Mouse (Mus musculus): ENCODE results near the gene Tmem95. TPM values are rescaled to one million over a fixed set of nuclear protein-coding genes. Genes with fewer than 3 reads are reported as not detected.
A peak's percentile ranks its signal among the peaks of the same experiment; 100 is the strongest.

Gene Tmem95
- polyA plus RNA-seq, 1 experiment = not detected

- TF ChIP-seq CTCF (IDR thresholded peaks at IDR 0.05; ENCODE audit: insufficient read depth, low read length) (no peak), POLR2A (IDR thresholded peaks at IDR 0.05; ENCODE audit: borderline replicate concordance, extremely low read depth, low read depth, low read length) (no peak)
- Histone ChIP-seq H3K4me1 (ENCODE audit: control insufficient read depth, insufficient read depth, low read length) (peaks cover 10% of the 10 kb centered on the region), H3K4me3 (replicated peaks; ENCODE audit: extremely low read depth, low read depth, low read length) (no peak overlapping the region)
- 90% methylated on average over 8 of the region's 8 CpGs for WGBS
- DNase-seq = no peak
Measured at GRCm38 (mm10) chr11:69883527-69884151, 5.8 kb upstream of the Tmem95 start.

- peak; percentile 49 for TF ChIP-seq CTCF (IDR thresholded peaks at IDR 0.05; ENCODE audit: insufficient read depth, low read length)
- no peak for TF ChIP-seq POLR2A (IDR thresholded peaks at IDR 0.05; ENCODE audit: borderline replicate concordance, extremely low read depth, low read depth, low read length)
- peaks cover 13% of the 10 kb centered on the region for H3K4me1 ChIP-seq (ENCODE audit: control insufficient read depth, insufficient read depth, low read length)
- no peak overlapping the region for H3K4me3 ChIP-seq (replicated peaks; ENCODE audit: extremely low read depth, low read depth, low read length)
- 72% methylated on average over 4 of the region's 4 CpGs for whole genome bisulfite sequencing
- no peak for DNase-seq
Measured at GRCm38 (mm10) chr11:69883066-69883465, 5.2 kb upstream of the Tmem95 start.

- 59% methylated on average over 21 of the region's 21 CpGs for WGBS
- TF ChIP-seq CTCF (IDR thresholded peaks at IDR 0.05; ENCODE audit: insufficient read depth, low read length) (no peak), POLR2A (IDR thresholded peaks at IDR 0.05; ENCODE audit: borderline replicate concordance, extremely low read depth, low read depth, low read length) (no peak)
Measured at GRCm38 (mm10) chr11:69881787-69882670, 4.2 kb upstream of the Tmem95 start.

GRCm38 (mm10) chr11:69880853-69881603 lies 3.2 kb upstream of the Tmem95 start, which contains the start of gene Kctd11:
Gene Kctd11 (minus strand): TSS chr11:69881406.
- H3K4me1 ChIP-seq (ENCODE audit: control insufficient read depth, insufficient read depth, low read length) = peaks cover 17% of the 10 kb centered on the region
- WGBS = under 1% methylated on average over 46 of the region's 46 CpGs
- peak; percentile 95 for DNase-seq
- TF ChIP-seq CTCF (IDR thresholded peaks at IDR 0.05; ENCODE audit: insufficient read depth, low read length) = peak; percentile 16; the same call in 1 of the 2 replicates
- TF ChIP-seq POLR2A (IDR thresholded peaks at IDR 0.05; ENCODE audit: borderline replicate concordance, extremely low read depth, low read depth, low read length) = peak; percentile 94
- H3K4me3 ChIP-seq (replicated peaks; ENCODE audit: extremely low read depth, low read depth, low read length) = peak within 1 kb of the TSS; percentile 97

More at GRCm38 (mm10) chr11:69881787-69882670, 4.2 kb upstream of the Tmem95 start:
- H3K4me1 ChIP-seq (ENCODE audit: control insufficient read depth, insufficient read depth, low read length) = peaks cover 13% of the 10 kb centered on the region
- H3K4me3 ChIP-seq (replicated peaks; ENCODE audit: extremely low read depth, low read depth, low read length) = peak overlapping the region; percentile 97
- DNase-seq = no peak

GRCm38 (mm10) chr11:69880506-69880852 lies 2.7 kb upstream of the Tmem95 start:
- Histone ChIP-seq H3K4me1 (ENCODE audit: control insufficient read depth, insufficient read depth, low read length) (peaks cover 17% of the 10 kb centered on the region), H3K4me3 (replicated peaks; ENCODE audit: extremely low read depth, low read depth, low read length) (peak overlapping the region; percentile 97)
- TF ChIP-seq CTCF (IDR thresholded peaks at IDR 0.05; ENCODE audit: insufficient read depth, low read length) (peak; percentile 86), POLR2A (IDR thresholded peaks at IDR 0.05; ENCODE audit: borderline replicate concordance, extremely low read depth, low read depth, low read length) (no peak)
- DNase-seq = no peak
- WGBS = under 1% methylated on average over 18 of the region's 18 CpGs

- DNase-seq = peak; percentile 45
- H3K4me1 ChIP-seq (ENCODE audit: control insufficient read depth, insufficient read depth, low read length) = peaks cover 17% of the 10 kb centered on the region
- H3K4me3 ChIP-seq (replicated peaks; ENCODE audit: extremely low read depth, low read depth, low read length) = peak overlapping the region; percentile 97
- no peak for TF ChIP-seq POLR2A (IDR thresholded peaks at IDR 0.05; ENCODE audit: borderline replicate concordance, extremely low read depth, low read depth, low read length)
- 47% methylated on average over 15 of the region's 15 CpGs for WGBS
Measured at GRCm38 (mm10) chr11:69879711-69880110, 1.9 kb upstream of the Tmem95 start.

GRCm38 (mm10) chr11:69878952-69879351 lies 1.1 kb upstream of the Tmem95 start:
- Histone ChIP-seq H3K4me1 (ENCODE audit: control insufficient read depth, insufficient read depth, low read length) (peaks cover 14% of the 10 kb centered on the region), H3K4me3 (replicated peaks; ENCODE audit: extremely low read depth, low read depth, low read length) (peak overlapping the region; percentile 25)
- no peak for DNase-seq
- 79% methylated on average over 6 of the region's 6 CpGs for WGBS
- TF ChIP-seq CTCF (IDR thresholded peaks at IDR 0.05; ENCODE audit: insufficient read depth, low read length) (no peak), POLR2A (IDR thresholded peaks at IDR 0.05; ENCODE audit: borderline replicate concordance, extremely low read depth, low read depth, low read length) (no peak)

GRCm38 (mm10) chr11:69878399-69878798 lies 581 bp upstream of the Tmem95 start:
- H3K4me3 ChIP-seq (replicated peaks; ENCODE audit: extremely low read depth, low read depth, low read length) = no peak overlapping the region
- peaks cover 14% of the 10 kb centered on the region for H3K4me1 ChIP-seq (ENCODE audit: control insufficient read depth, insufficient read depth, low read length)
- no peak for DNase-seq
- 53% methylated on average over 3 of the region's 3 CpGs for WGBS
- TF ChIP-seq CTCF (IDR thresholded peaks at IDR 0.05; ENCODE audit: insufficient read depth, low read length) (no peak), POLR2A (IDR thresholded peaks at IDR 0.05; ENCODE audit: borderline replicate concordance, extremely low read depth, low read depth, low read length) (no peak)

GRCm38 (mm10) chr11:69876867-69877266 lies 951 bp downstream of the Tmem95 start:
- peak overlapping the region; percentile 11 for H3K4me3 ChIP-seq (replicated peaks; ENCODE audit: extremely low read depth, low read depth, low read length)
- DNase-seq = peak; percentile 87
- H3K4me1 ChIP-seq (ENCODE audit: control insufficient read depth, insufficient read depth, low read length) = peaks cover 14% of the 10 kb centered on the region
- WGBS = 3% methylated on average over 12 of the region's 12 CpGs
- TF ChIP-seq POLR2A (IDR thresholded peaks at IDR 0.05; ENCODE audit: borderline replicate concordance, extremely low read depth, low read depth, low read length) = peak; percentile 49; the same call in 1 of the 2 replicates
- TF ChIP-seq CTCF (IDR thresholded peaks at IDR 0.05; ENCODE audit: insufficient read depth, low read length) = peak; percentile 77

Measured in lung, adult 2 months (tissue).